Mouse (Mus musculus): ENCODE data around the gene Vmn2r90. TPM values are rescaled to one million over a fixed set of nuclear protein-coding genes. Genes with fewer than 3 reads are reported as not detected.

Vmn2r90 gene
- total RNA-seq (2012; rRNA removed): not detected in 2 replicates
- polyA plus RNA-seq (2012; ENCODE audit: insufficient read depth in 1 of 2, insufficient read length in 2 of 2, low read depth in 1 of 2, low replicate concordance in 2 of 2, missing spikeins in 1 of 2): not detected

GRCm38 (mm10) chr17:17703447-17703846, at the start of gene Vmn2r90:
TSS of gene Vmn2r90 (plus strand) at chr17:17703747.
- H3K4me1 ChIP-seq (ENCODE audit: control insufficient read depth in 1 of 2, insufficient read depth in 2 of 2, low read length in 2 of 2): no peaks in the 10 kb centered on the region
- no peak within 1 kb of the TSS for H3K4me3 ChIP-seq (ENCODE audit: control insufficient read depth in 1 of 2, insufficient read depth in 1 of 2, low read depth in 2 of 2, low read length in 2 of 2)
- no peaks in the 10 kb centered on the region for H3K79me2 ChIP-seq (ENCODE audit: control insufficient read depth, insufficient read depth, low read length, poor library complexity)
- no peak for DNase-seq (ENCODE audit: low read depth, low spot score)
- H3K9me3 ChIP-seq (replicated peaks; ENCODE audit: insufficient read depth, low read length): no peaks in the 10 kb centered on the region
- no peak within 1 kb of the TSS for H3K27ac ChIP-seq (ENCODE audit: control insufficient read depth, low read depth, low read length)
- no peaks in the 10 kb centered on the region for H3K27me3 ChIP-seq (ENCODE audit: control insufficient read depth in 1 of 2, insufficient read depth in 2 of 2, low read length in 2 of 2)
- no peaks in the 10 kb centered on the region for H3K36me3 ChIP-seq (ENCODE audit: control insufficient read depth in 1 of 2, insufficient read depth in 2 of 2, low read length in 2 of 2)
- TF ChIP-seq ZNF384 (IDR thresholded peaks at IDR 0.05; ENCODE audit: low read depth, low read length): no peak
- no peak for TF ChIP-seq ZKSCAN1 (IDR thresholded peaks at IDR 0.05; ENCODE audit: low read depth, low read length)
- no peak for TF ChIP-seq TAL1 (IDR thresholded peaks at IDR 0.05; ENCODE audit: low read length)
- no peak for TF ChIP-seq JUND (IDR thresholded peaks at IDR 0.05; ENCODE audit: low read depth, low read length)
- no peak for TF ChIP-seq MAFK (IDR thresholded peaks at IDR 0.05; ENCODE audit: borderline replicate concordance, low read depth, low read length)
- H3K9ac ChIP-seq (ENCODE audit: control insufficient read depth, low read depth, low read length, poor library complexity, severe bottlenecking): no peak within 1 kb of the TSS

- no peak overlapping the region for H3K4me3 ChIP-seq (ENCODE audit: control insufficient read depth in 1 of 2, insufficient read depth in 1 of 2, low read depth in 2 of 2, low read length in 2 of 2)
- no peaks in the 10 kb centered on the region for H3K27me3 ChIP-seq (ENCODE audit: control insufficient read depth in 1 of 2, insufficient read depth in 2 of 2, low read length in 2 of 2)
- no peak for DNase-seq (ENCODE audit: low read depth, low spot score)
- no peaks in the 10 kb centered on the region for H3K79me2 ChIP-seq (ENCODE audit: control insufficient read depth, insufficient read depth, low read length, poor library complexity)
- no peak overlapping the region for H3K9ac ChIP-seq (ENCODE audit: control insufficient read depth, low read depth, low read length, poor library complexity, severe bottlenecking)
- H3K36me3 ChIP-seq (ENCODE audit: control insufficient read depth in 1 of 2, insufficient read depth in 2 of 2, low read length in 2 of 2): no peaks in the 10 kb centered on the region; a peak in 1 of 4 replicates
- peaks cover 0 to 6% of the 10 kb centered on the region in 2 experiments; a peak in 2 of 4 replicates for H3K4me1 ChIP-seq (ENCODE audit: control insufficient read depth in 1 of 2, insufficient read depth in 2 of 2, low read length in 2 of 2)
- no peak overlapping the region for H3K27ac ChIP-seq (ENCODE audit: control insufficient read depth, low read depth, low read length)
- TF ChIP-seq BHLHE40 (IDR thresholded peaks at IDR 0.05; ENCODE audit: borderline replicate concordance, low read depth, low read length): no peak
- TF ChIP-seq NELFE (IDR thresholded peaks at IDR 0.05; ENCODE audit: low read depth, low read length): no peak
- no peak for TF ChIP-seq RAD21 (IDR thresholded peaks at IDR 0.05; ENCODE audit: low read depth, low read length)
- no peak for TF ChIP-seq EP300 (IDR thresholded peaks at IDR 0.05; ENCODE audit: low read depth in 1 of 2, low read length in 2 of 2)
- no peak for TF ChIP-seq USF2 (IDR thresholded peaks at IDR 0.05; ENCODE audit: borderline replicate concordance in 1 of 2, insufficient read depth in 1 of 2, low read depth in 1 of 2, low read length in 2 of 2)
- no peak for TF ChIP-seq TCF12 (IDR thresholded peaks at IDR 0.05; ENCODE audit: low read depth, low read length)
- TF ChIP-seq MAZ (IDR thresholded peaks at IDR 0.05; ENCODE audit: low read depth, low read length): no peak
- TF ChIP-seq ZMIZ1 (IDR thresholded peaks at IDR 0.05; ENCODE audit: low read depth, low read length): no peak
- no peak for TF ChIP-seq MYB (IDR thresholded peaks at IDR 0.05; ENCODE audit: low read depth, low read length)
- H3K9me3 ChIP-seq (replicated peaks; ENCODE audit: insufficient read depth, low read length): no peaks in the 10 kb centered on the region
Measured at GRCm38 (mm10) chr17:17654997-17655828, 48.3 kb upstream of the Vmn2r90 start.
